Mouse (Mus musculus) frontal cortex, postnatal 36 days (tissue): ENCODE measurements around the gene Pi16.

Experiments used
- DNase-seq, 2 experiments: peaks; one replicate each; pipeline ENCODE4 v3.0.0; 2022; ENCODE audit warnings: low spot score in 2 of 2

Gene Pi16

DNA sequence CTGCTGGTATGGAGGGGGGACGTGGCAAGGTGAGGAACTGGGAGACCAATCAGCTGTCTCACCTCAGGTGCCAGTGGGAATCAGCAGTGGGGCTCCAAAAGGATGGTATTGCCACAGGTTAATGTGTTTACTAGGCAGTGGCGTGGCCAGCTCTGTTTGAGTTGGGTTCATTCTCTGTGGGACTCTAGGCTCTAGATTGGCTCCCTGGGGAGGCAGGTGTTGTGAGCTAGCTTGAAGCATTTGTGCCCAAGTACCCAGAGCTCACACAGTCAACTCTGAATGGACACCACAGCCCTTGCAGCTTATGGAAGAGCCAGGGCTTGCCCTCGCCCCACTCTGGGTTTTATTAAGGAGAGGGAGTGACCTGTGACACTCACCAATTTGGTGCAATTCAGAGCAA is 13.6 kb upstream of the Pi16 start:
- DNase-seq: no peak

DNA sequence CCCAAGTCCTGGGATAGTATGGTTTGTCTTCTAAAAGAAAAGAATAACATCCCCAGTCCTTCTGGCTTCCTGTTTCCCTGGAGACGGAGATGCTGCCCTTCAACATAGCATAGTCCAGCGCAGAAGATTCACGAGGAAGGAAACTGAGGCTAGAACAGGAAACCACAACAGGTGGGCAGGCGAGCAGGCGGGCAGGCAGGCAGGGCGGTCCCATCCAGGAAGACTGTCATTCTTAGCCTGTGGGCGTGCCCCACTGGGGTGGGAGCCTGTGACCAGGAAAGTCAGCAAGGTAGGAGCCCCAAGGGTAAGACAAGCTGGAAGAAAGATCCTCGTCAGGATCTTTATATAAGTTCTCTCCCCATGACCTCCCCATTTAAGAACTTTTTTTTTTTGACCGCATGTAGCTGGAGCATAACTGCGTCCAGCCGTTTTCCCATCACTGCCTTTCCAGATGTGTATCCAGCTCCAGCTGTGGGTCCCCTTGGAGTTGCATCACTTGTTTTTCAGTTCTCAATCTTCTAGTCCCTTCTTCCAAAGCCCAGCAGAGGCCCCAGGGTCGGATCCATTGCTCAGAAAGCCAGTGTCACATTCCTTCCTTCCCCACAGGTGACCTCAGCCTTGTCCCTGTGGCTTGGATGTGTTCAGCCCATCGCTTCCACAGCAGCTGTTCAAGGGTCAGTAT is 13.0 kb upstream of the Pi16 start:
- no peak for DNase-seq

DNA sequence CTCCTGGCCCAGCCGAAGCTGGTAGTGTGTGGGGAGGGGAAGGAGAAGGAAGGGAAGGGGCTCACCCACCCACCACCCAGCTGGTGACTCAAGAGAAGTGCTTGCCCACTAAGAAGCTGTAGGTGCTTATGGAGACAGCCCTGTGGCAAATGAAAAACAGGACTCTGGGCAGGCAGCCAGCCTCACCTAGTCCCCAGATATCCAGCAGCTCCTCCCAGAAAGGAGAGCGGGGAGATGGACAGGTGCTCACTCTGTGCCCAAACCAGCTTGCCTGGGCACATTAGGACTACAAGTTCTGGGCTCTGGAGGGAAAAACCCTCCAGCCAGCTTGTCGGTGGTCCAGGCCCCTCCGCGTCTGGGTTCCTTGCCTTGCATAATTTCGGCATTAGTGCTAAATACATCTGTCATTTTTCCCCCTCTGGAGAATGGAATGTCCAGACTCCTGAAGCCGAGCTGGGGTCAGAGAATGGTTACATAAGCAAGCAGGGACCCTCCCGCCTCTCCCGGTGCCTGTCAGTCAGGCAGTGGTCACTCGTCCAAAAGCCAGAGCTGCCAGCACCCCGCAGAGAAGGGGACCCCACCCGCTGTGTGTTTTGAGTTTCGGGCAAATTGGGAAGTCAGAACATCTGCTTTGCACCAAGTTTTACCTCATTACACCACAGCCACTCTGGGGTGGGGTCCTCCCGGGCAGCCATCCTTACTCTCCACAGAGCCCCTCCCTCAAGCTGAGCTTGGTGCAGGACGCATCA is 12.2 kb upstream of the Pi16 start:
- no peak for DNase-seq

DNA sequence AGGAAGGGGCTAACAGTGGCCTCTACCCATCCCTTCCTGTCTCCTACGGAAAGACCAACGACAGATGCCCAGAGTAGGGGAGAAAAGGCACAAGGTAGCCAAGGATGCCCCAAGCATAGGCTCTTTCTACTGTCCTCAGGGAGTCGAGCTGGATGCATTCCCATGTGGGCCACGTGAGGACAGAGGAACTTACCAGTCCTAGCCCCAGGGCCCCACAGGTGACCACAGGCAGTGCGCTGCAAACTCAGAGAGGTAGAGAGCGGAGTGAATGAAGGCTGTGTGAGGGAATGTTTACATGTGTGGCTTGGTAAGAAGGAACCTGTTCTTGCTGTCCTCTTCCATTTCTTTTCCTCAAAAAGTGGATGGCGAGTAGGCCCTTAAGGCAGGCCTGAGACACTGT is 11.6 kb upstream of the Pi16 start:
- no peak for DNase-seq

DNA sequence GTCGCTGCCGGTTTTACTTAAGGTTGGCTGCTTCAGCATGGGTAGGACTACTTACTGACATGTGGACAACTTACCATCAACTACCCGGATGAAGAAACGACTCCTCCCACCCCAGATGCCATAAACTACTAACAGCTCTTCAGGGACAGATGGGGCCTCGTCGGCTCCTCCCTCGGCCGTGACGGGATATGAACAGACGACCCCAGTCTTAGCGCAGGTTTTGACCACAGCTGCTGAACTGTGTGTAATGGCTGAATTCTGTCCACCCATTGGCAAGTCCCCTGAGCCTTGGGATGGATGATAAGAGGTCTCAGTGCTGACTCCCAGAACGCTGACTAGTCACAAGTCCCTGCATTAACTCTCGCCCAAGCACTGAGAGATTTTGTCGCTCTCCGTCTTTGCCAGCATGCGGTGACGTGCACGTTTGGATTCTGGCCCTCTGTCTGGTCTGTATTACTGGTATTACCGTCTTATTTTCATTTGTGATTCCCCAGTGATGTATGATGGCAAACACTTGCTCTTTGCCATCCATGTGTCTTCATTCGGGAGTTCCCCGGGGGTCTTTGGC is 7.3 kb upstream of the Pi16 start:
- DNase-seq: no peak

DNA sequence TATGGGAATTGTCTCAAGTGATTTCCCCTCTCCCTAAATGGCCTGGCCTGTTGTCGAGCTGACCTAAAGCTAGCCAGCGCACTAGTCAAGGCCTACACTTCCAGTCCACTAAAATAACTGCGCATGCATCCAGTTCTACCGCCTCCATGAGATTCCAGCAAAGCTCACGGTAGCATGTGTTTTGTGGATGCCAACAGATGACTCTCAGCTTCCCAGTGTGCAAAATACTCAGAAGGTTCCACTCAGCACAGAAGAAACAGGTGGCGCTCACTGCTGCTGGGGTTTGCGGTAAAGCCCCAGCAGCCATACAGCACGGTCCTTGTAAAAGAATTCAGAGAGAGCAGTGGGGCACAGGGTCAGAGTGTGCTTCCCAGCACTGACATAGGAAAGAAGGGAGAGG is 5.9 kb upstream of the Pi16 start:
- DNase-seq: no peak

DNA sequence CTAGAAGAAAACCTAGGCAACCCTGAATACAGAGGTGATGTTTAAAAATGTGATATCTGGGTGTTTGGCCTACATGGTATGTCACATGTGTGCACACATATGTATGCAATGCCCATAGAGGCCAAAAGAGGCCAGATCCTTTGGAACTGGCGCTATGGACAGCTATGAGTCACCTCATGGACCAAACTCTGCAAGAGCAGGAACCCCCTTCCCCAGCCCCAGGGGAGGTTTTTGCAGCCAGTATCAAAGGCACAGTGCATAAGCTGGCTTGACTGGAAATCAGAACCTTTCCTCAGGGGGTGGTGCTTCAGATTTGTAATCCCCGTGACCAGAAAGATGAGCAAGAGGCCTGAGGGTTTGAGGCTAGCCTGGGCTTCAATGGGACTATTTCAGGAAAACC is 5.4 kb upstream of the Pi16 start:
- no peak for DNase-seq

DNA sequence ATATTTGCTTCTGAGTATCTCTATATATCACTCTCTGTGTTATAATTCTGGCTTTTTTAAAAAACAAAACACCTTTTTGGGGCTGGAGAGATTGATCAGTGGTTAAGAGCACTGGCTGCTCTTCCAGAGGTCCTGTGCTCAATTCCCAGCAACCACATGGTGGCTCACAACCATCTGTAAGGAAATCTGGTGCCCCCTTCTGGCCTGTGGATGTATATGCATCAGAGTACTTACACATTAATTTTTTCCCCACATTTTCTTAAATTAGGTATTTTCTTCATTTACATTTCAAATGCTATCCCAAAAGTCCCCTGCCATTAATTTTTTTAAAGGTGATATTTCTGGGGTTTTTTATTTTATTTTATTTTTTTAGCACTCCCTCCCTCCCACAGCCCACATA is 4.2 kb upstream of the Pi16 start:
- DNase-seq: no peak

DNA sequence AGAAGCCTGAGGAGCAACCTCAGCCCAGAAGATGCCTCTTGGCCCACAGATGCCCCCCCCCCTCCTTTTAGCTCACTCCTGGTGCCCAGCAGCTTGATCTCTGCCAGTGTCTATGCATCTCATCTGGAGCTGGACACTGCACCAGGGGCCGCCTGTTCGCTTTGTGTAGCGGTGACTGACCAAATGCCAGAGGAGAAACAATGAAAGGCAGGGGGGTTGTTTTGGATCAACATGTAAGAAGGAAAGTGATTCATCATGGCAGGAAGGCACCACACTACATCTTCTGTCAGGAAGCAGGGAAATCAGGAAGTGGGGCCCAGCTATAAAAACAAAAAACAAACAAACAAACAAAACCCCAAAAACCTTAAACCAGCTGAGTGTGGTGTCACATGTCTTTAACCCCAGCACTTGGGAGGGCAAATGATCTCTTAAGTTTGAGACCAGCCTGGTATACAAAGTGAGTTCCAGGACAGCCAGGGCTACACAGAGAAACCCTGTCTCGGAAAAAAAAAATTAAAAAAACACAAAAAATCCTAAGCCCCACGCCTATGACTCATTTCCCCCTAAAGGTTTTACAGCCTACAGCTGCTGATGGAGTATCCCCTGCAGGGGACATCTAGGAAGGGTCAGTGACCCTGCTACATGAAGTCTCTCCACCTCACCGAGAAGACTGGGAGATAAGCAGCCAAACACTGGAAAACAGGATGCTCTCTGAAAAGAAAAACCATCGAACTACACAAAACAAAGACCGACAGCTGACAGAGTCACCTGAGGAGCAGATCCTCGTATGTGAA is 1.6 kb upstream of the Pi16 start:
- no peak for DNase-seq

DNA sequence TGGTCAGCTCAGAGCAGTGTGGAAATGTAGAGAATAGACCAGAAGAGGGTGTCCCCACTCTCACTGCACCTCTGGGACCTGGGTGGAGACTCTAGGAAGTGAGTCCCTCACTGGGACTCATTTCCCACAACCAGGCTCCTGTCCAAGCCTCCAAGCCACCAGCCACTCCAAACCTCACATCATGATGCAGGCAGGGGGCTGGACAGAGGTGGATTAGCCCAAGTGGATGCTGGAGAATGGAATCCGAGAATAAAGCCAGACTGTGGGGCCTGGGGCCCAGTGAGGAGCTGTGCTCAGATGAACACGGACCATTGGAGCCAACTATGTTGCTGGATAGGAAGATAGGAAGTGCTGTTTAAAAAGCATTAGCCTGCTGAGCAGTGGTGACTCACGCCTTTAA is 589 bp upstream of the Pi16 start:
- DNase-seq: no peak

DNA sequence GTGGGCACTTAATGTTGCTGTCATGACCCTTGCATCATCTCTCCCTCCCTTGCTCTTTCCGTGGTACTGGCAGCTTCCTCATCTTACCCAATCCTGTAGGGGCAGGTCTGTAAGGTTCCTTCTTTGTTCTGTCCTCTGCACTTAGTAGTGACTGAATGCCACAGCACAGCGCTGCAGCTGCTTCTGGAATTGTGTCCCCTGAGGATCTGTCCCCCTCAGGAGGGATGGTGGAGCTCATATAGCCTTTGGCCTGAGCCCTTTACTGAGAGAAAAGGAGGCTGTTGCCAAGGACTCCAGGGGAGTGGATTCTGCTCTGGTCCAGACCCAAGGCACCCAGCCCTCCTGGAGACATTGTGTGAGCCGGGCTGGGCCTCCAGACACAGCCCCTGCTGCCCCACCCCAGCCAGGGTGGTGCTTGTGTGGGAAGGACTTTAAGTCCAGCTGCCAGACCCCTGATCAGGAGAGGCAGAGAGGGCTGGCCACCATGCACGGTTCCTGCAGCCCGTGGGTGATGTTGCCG is 1.3 kb downstream of the Pi16 start:
- DNase-seq: no peak

DNA sequence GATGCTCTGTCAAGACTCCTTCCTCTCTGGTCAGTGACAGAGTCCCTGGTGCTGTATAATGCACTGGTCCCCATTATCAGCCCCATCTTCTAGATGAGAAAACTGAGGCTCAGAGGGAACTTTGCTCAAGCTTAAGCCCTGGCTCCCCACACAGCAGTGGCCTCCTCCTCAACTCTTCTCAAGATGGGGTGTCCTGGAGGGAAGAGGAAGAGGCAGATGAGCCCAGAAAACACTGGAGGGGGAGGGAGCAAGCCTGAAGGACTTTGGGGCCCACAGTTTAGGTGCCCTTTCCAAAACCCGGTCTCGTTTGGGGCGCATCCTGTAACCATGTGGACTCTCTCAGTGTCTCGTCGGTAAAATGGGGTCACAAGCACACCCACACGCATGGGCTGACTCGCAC is 2.0 kb downstream of the Pi16 start:
- DNase-seq: no peak

DNA sequence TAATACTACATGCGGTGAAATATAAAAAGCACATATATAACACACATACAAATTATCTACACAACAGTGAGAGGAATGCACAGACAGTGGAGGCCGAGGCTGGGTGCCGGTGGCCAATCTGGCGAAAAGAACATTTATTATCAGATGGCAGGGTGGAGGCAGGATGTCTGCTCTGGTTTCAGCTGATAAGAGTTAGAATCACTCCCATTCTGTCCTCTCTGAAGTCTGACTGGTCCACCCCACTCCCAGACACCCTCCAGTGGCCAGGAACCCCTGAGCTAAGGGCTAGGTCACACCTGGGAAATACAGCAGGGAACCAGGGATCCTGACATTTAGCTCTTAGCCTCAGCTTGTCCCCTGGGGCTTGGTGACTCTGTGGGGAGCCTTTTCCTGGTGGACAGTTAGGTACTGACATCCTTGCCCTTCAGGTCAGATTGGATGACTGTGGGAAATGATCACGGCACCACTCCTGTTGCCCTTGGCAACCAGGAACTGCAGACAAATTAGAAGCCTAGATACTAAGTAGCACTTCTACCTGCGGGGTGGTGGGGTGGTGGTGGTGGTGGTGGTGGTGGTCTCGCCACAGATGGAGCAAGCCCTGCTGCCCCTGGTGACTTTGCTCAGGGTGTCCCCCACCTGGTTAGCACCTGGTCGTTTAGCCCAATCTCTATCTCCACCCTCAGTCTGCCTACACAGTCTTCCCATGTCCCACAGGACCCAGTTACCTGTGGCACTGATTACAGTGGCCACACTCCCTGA is 2.6 kb downstream of the Pi16 start:
- no peak for DNase-seq

DNA sequence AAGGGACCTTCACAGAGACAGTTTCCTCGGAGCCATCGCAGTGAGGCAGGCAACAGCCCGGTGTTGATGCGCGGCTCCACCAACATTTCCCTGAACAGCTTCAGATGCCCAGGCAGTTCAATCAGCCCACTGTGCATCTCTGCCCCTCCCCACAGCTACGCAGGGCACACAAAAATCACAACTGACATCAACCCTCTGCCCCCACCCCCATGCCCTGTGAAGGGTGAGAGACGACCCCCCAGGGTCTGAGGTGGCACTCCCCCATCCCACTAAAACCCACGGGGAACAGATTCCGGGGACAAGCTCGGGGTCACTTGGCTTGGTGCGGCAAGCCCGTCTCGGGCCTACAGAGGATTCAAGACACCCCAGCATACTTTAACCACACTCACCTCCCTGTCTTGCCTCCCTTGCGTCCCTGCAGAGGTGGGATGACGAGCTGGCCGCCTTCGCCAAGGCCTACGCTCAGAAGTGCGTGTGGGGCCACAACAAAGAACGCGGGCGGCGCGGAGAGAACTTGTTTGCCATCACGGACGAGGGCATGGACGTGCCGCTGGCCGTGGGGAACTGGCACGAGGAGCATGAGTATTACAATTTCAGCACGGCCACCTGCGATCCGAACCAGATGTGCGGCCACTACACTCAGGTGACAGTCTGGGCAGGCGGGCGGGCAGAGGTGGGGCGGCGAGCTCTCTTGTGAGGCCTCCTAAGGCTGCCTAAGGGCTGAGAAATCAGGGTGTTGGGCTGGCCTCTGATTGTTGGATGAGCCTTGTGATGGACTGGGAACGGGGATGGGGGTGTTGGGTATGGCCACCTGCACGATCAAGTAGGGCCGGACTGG is 4.5 kb downstream of the Pi16 start:
- no peak for DNase-seq

DNA sequence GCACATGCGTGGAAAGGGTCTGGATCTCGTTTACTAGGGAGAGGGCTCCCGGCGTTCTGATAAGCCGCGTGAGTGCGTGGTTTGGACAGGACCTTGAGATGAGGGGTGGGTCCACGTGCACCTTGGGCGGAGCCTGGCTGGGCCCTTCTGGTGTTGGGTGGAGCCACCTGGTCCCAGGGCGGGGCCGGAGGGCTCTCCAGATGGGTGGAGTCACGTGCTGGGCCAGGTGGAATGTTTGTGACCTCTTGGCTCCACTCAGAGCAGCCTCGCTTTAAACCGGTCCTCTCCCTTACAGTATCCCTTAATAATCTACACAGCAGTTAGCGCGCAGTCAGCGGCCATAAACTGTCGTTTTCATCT is 5.1 kb downstream of the Pi16 start:
- DNase-seq: no peak

DNA sequence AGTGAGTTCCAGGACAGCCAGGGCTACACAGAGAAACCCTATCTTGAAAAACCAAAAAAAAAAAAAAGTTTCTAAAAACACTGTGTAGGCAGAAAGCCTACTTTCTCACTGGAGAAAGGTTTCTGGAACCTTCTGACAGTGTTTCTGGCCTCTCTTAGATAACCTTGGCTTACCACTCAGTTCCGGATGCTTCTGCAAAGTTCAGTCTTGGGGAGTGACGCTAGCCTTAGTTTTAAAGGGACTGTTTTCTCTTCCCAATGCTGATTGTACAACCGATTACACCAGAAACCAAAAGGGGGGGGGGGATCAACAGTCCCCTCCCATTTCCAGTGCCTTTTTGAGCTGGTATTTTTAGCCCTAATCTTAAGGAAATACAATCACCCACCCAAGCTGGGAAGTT is 6.1 kb downstream of the Pi16 start:
- DNase-seq: no peak

DNA sequence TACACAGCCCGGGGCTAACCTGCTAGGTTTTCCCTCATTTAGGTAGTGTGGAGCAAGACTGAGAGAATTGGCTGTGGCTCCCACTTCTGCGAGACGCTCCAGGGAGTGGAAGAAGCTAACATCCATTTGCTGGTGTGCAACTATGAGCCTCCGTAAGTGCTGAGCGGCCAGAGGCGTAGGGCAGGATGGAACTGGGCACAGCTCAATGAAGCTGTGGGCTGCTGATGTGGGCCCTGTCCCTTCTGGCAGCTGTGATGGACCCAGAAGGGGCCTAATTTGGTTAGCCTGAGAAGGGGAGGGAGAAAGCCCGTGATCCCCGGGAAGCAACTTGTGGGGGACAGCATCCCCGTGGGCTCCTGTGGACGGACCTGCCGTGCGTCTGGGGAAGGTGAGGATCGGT is 8.4 kb downstream of the Pi16 start:
- DNase-seq: no peak

DNA sequence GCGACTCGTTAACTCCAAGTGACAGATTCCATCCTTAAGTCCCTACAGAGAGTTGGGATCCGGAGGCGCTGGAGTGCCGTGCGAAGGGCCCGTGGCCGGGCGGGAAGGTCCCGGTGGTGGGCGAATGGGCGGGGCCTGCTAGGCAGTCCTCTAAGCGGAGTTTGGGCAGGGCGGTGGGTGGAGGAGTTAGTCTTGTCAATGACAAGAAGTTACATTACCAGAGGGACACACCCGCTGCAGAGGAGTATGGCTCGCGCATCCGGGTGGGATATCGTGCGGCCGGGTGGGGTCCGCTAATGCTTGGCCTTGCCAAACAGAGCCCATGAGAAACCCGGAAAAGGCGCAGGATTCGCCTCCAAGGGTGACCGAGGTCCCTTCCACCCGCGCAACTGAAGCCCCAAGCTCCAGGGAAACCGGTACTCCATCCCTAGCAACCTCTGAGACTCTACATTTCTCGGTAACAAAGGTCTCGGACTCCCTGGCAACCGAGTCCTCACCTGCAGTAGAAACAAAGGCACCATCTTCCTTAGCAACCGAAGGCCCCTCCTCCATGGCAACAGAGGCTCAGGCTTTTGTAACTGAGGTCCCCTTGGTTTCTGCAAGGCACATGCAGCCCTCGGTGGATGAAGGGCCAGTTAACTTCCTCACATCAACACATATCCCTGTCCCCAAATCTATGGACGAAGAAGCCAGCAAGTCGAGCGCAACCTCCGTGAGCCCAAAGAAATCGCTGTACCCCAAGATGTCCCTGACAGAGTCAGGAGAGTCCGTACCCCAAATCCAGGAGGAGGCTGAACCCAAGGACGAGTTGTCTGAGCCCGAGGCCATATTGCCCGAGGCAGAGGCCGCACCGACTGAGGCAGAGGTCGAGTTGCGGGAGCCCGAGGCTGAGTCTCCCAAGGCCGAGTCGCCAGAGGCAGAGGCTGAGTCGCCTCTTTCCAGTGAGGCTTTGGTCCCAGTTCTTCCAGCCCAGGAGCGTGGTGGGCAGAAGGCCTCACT is 9.3 kb downstream of the Pi16 start:
- DNase-seq: no peak

DNA sequence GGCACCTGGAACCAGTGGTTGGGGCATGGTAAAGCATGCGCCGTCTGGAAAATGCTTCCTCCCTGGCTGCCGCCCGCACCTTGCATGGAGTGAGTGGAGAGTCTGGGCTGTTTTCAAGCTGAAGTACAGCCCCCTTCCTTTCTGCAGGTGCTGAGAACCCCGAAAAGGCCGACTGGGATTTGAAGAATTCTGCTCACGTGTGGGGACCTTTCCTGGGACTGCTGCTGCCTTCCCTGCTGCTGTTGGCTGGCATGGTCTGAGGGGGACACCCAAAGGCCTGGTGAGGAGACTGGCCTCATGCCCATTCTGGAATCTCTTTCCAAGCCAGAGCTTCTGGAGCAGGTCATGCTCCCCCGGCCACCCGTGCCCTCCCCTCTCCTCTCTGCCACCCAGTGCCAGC is 10.2 kb downstream of the Pi16 start:
- DNase-seq: no peak

DNA sequence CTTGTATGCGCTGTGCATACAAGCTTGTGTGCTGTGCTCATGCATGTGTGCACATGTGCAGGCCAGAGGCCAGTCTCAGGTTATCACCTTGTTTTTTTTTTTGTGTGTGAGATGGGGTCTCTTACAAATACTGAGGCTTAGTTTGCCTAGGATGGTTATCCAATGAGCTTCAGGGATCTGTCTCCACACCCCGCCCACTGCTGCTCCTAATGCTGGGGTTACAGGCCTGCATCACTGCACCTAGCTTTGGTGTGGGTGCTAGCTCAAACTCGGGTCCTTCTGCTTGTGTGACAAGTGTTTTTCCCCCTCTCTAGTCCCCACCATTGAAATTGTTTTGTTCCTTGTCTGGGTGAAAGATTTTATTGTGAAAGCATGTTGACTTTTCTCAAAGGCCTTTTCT is 12.7 kb downstream of the Pi16 start:
- DNase-seq: no peak
